Mouse (Mus musculus): ENCODE results near the gene Isoc2a.

Isoc2a gene

GRCm38 (mm10) chr7:4940068-4940479, 63.1 kb downstream of the Isoc2a start:
- peak; percentile 78 for DNase-seq (ENCODE audit: low read depth, low spot score)

- DNase-seq (ENCODE audit: low read depth, low spot score), result no peak
These were observed 65.7 kb downstream of the Isoc2a start for GRCm38 (mm10) chr7:4942673-4943072.

DNA sequence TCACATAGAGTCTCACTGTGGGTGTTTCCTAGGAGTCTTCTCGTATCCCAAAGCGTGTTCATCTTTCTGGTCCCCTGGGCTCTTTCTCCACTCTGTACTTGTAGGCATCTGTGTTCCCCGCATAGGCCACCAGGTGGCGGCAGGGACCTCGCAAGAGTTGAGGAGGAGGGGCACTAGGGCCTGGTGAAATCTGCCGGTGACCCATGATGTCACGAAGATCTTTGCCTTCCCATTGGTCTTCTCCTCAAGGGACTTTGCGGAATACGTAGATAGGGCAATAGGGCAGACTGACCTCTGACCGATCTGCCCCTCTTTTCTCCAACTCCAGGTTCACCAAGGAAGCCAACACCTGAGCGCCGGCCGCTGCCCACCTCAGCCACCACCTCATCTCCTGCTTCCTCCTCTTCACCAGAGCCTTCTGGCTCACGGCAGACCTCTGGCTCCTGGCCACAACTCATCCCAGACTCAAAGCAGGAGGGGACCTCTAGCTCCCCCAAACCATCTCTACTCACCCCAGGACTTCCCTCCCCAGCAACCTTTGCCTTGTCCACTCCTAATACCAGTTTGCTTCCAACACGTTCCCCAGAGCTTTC, 66.4 kb downstream of the Isoc2a start:
- peak; percentile 91 for DNase-seq (ENCODE audit: low read depth, low spot score)
